Mouse (Mus musculus) adrenal gland, postnatal 4 days (tissue): ENCODE data around the gene Glce. TPM values are rescaled to one million over a fixed set of nuclear protein-coding genes. Genes with fewer than 3 reads are reported as not detected.

Experiments used
- DNase-seq, 2 experiments: peaks; one replicate each; pipeline ENCODE4 v3.0.0; 2021 to 2022; ENCODE audit warnings: low spot score in 2 of 2, mixed read lengths in 2 of 2
- long read RNA-seq, 2 experiments: library from polyadenylated mRNA; stranded (forward); transcript quantifications; one replicate each; pipeline ENCODE4 v2.0.0; 2021
- total RNA-seq, 2 experiments: library from RNA; stranded (reverse); gene quantifications; 2 replicates each; pipeline ENCODE4 v1.2.3; 2021

Glce gene
- 10 to 100 TPM; 29.2 to 29.4 TPM for total RNA-seq
- long read RNA-seq, experiment 1, full-length matches to known transcripts = 3 of 7 reads
- long read RNA-seq, experiment 1, partial matches to known transcripts = 0 of 7 reads
- long read RNA-seq, experiment 1, other reads (novel, unspliced or antisense) = 4 of 7 reads
- long read RNA-seq, experiment 2, full-length matches to known transcripts = 16 of 20 reads
- long read RNA-seq, experiment 2, partial matches to known transcripts = 0 of 20 reads
- long read RNA-seq, experiment 2, other reads (novel, unspliced or antisense) = 4 of 20 reads

DNA sequence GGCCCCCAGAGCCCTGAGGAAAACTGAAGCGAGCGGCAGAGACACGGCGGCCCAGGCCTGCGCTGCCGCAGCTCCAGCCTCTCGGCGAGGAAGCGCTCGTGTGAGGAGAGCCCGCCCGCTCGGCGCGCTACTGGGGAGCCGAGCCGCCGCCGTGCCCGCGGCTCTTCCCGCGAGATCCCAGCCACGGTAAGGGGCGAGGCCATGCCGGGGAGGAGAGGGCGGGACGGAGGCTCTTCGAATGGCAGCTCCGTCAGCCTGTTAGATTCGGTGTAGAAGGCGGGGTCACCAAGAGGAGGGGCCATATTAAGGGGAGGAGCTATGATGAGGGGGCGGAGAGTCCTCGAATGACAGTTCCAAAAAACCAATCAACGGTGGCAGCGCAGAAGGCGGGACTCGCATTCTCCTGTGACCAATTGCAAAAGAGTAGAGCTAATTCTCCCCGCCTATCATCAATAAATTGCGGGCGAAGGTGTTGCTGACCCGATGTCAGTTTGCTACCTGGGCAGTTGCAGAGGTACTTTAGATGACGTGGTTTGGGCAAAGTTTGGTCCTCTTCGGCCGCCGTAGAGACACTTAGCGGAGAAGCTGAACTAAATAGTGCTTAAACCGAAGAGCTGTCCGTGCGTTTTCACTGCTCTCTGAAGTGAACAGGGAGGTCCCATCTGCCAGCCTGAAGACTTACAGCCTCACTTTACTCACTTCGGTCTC is at the start of gene Glce:
Gene Glce (minus strand): TSS at position 148 of the 708 bp plus-strand sequence.
- peak; percentile 90 to 95 for DNase-seq

DNA sequence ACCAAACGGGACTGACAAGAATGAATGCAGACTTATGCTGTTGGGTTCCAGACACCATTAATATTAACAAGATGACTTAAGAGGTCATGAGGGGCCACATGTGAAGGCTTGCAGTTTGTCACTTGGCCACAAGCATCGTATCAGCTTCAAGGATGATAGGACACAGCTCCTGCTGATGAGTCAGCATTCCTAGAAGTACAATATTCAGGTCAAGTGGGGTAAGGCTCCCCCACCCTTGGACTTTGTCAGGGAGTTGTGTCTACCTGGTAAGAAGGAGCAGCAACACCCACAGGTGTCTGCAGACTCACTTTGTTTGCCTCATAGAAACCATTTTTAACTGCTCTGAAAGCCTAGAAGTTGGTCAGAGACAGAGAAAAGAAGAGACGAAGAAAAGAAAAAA is 49.8 kb upstream of the Glce start:
- DNase-seq = no peak

DNA sequence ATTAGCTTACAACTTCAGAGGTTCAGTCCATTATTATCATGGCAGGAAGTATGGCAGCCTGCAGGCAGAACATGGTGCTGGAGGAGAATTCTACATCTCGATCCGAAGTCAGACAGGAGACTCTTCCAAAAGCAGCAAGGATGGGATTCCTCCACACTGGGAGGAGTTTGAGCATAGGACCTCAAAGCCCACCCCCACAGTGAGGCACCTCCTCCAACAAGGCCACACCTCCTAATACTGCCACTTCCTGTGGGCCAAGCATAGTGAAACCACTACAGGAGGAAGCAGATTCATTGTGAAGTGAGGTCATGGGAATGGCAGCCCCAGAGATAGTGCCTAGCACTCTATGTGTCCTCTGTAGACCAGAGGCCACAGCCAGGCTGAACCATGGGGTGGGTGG is 48.5 kb upstream of the Glce start:
- no peak for DNase-seq

DNA sequence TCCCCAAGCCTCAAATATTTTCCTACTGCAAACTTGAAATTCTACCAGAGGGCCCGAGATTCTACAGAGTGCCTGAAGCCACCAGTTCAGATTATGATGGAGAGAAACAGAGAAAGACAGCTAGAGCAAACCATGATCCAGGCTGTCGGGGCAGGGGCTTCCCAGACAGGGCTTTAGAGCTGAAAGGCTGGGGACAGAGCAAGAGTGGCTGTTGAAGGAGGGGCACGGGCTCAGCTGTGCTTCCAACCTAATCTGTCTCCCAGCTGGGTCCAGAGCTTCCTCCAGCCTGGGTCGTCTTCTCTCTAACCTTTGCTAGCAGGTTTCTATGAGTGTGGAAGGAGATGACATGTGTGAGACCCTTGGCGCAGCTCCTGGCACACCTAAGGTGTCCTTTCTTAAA is 44.2 kb upstream of the Glce start:
- DNase-seq = no peak

DNA sequence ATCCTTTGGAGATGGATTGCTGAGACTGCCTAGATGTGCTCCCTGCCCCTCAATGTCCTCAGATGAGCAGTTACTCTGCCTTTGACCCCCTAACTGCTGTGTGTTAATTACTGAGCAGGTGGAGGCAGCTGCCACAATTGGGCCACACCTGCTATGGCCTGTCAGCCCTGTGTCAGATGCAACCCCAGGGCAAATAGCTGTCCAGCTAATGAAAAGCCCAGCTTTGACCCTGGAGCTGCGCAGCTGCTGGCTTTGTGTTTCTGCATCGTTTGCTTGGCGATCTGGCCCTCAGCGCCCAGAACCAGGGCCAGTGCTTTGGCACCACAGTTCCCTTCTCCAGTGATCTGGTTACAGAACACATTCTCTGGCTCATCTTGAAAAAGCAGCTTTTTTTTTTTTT is 43.7 kb upstream of the Glce start:
- no peak for DNase-seq

DNA sequence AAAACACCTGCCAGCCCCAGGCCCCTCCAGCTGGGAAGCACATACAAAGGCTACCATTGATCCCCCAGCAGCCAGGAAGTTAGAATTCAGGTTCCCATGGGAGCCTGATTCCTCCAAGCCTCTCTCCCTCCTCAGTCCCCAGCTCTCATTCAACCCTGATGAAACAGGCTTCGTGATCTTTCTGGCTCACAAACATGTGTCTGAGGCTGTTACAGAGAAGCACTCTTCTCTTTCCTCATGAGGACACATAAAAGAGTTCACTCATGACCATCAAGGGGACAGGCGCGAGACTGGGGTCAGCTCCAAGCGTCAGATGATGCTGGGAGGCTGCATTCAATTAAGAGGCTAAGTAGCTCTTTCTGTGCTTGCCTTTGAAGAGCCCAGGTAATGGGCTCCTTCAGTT is 40.4 kb upstream of the Glce start:
- DNase-seq = no peak

DNA sequence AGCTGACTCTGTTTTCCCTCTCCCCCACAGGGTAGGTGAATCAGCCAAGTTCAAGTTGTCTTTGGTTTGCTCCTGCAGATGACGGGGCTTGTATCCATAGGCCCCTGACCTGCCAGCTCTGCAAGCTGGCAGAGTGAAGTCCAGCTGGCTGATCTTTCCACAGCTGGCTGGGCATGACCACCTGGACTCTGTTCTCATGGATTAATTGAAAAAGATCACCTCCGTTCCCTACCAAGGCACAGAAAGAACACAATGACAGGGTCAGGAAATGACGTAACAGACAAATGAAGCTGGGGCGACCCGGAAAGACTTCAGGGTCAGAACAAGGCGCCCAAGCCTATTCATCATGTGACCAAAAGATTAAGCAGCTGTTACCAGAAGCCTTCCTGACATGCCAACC is 38.3 kb upstream of the Glce start:
- no peak for DNase-seq

DNA sequence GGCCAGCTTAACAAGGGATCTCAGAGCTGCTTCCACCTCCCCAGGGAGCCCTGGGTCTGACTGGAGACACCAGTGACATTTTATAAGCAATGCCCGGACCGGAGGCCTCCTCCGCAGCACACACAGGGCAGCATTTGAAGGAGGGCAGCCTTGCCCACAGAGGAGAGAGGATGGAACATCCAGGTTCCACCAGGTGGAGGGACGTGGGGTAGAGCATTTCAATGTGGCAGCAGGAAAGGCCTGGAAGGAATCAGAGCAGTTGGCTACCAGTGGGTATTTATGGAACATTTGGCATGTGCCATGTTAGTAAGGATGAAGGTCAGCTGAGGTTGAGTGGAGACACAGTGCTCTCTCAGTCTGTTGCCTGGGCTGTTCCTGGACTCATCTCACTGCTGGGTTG is 36.3 kb upstream of the Glce start:
- no peak for DNase-seq

DNA sequence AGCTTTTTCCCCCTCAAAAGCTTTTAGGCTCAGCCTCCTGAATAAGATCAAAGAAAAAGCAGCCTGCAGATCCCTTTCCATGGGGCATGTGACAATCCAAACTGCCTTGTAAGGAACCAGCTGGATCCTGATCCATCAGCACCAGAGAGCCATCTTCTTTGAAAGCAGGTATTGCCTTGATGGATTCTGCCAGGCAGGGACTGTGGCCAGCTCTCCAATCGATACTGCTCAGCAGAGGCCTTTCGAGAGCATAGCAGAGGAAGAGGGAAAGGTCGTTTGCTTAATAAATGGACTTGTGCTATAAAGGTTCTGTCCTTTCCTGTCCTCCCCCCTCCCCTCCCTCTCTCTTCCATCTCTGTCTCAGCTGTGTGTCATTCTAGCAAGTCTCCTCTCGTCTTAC is 33.4 kb upstream of the Glce start:
- no peak for DNase-seq

DNA sequence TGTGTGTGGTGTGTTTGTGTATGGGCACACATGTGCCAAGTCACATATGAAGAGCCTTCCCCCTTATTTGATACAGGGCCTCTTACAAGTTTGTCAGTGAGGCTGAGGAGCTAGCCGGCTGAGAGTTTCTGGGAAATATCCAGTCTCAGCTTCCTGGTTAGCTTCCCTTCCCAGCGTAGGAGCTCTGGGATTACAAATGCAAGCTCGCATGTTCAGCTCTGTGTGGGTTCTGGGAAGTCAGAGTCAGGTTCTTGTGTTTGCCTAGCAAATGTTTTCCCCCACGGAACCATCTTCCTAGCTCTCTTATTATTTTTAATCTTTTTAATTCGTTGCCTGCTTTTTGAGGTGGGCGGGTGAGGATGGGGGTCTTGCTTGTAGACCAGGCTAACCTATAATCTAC is 32.9 kb upstream of the Glce start:
- DNase-seq = no peak

DNA sequence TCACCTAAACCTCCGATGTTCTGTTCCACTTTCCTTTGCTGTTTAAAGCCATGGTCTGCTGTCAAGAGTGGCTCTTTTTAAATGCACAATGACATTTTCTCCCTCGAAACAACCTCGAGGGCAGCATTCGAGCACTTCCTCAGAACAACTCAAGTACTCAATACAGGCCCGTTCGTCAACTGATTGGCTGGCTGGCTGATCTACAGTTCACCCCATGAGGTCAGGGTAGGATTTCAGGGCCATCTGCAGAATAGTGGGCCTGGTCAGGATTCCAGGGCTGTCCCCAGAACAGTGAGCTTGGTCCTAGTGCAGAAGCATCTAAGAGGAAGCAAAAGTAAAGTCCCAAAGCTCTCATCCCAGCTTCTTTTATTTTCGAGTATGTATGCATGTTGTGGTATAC is 32.5 kb upstream of the Glce start:
- no peak for DNase-seq

DNA sequence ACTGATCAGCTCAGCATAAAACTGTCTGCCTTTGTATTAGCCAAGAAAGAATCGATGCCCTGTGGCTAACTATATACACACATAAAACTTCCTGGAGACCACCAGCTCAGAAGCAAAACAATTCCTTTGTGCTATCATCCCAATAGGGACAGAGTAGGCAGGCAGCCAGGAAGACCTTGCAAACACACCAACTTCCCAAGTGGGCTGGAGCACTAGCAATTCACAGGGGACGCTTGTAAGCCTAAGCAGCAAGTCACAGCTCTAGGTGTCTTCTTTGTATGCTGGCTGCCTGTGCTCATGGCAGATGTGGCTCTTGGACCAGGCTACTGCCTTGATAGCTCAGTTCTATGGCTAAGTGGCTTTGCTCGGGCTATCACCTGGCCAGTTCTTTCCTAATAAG is 32.1 kb upstream of the Glce start:
- DNase-seq = no peak

DNA sequence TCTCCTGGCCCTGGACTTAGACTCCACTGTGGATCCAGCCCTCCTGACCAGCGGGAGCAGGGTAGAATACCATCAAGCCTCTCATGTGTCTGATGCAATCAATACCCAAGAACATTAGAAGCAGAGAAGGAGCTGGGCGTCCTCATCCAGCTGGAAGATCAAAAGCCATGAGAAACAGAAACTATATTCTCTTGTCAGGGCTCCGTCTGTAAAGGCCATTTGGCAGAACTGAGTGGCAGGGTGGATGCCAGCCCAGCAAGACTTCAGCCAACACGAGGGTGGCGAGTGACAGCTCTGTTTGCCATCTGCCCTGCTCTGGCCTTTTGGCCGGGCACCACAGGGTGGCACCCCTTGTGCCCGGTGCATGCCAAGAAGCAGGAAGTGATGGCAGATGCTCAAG is 30.8 kb upstream of the Glce start:
- no peak for DNase-seq

DNA sequence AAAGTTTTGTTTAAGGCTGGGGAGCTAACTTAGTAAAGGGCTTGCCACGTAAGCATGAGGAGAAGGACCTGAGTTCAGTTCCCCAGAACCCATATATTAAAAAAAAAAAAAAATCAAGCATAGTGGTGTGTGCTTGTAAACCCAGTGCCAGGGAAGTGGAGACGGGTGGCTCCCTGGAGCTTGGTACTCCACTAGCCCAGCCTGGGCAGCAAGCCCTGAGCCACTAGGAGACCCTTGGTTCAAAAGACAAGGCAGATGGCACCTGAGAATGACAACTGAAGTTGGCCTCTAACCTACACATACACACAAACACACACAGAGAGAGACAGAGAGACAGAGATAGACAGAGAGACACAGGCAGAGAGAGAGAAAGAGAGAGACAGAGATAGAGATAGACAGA is 30.1 kb upstream of the Glce start:
- DNase-seq = no peak

DNA sequence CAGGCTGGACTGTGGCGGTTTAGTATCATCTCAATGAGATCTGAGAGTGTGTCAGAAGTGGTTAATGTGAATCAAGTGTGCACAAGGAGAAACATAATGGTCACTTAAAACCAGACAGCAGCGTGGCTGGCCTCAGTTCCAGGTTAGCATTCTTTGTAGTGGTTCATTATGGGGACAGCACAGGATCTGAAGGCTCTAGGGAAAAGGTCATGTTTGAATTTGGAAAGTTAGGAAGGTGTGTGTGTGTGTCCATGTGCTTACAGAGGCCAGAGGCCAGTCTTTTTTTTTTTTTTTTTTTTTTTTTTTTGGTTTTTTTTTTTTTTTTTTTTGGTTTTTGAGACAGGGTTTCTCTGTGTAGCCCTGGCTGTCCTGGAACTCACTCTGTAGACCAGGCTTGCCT is 22.7 kb upstream of the Glce start:
- DNase-seq = no peak

DNA sequence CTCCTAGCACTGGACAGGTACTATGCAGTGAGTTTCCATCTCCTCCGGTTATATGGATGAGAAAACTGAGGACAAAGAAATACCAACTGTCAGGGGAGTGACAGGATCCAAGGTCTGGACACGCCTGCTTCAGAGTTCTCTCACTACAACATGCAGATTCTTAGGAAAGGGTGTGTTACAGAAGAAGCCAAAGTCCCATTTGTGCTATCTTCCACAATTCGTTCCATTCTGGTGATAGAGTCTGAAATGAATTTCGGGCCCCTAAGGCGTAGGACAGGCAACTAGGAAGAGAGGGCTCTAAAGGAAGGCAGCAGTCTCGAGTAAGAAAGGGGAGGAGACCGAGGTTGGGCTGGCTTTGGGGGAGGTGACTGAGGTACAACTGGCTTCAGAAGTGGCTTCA is 21.0 kb upstream of the Glce start:
- DNase-seq = no peak

DNA sequence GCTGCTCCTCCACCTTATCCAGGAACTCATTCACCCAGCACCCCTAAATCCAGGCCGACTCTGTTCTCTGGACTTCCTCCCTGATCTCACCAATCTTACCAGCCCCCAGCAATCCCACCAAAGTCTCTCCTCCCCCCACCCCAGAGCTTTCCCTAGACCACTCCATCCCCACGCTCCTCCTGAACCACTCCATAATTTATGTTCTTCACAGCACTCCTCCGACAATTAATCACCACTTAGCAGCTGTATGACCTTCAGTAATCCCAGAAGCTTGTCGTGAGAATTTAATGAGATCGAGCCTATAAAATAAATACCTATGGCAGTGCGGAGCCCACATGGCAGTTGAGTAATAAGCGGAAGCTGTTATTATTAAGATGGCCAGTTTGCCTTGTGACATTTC is 16.6 kb upstream of the Glce start:
- no peak for DNase-seq

DNA sequence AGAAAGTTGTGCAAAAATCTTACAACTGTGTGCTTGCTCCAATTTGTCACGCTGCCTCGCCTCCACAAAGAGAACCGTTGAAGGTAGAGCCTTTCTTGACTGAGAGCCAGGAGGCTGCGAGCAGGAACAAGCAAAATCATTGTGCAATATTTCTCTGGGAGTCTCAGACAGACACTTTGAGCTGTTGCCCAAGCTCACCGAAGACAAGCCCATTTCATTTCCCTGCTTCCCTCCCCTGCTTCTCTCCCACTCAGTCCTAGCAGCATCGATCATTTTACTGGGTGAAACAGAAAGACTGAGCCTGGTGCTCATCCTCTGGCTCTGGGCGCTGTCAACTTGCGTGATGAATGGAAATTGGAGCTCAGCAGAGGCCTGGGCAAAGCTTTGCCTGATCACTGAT is 14.8 kb upstream of the Glce start:
- no peak for DNase-seq

DNA sequence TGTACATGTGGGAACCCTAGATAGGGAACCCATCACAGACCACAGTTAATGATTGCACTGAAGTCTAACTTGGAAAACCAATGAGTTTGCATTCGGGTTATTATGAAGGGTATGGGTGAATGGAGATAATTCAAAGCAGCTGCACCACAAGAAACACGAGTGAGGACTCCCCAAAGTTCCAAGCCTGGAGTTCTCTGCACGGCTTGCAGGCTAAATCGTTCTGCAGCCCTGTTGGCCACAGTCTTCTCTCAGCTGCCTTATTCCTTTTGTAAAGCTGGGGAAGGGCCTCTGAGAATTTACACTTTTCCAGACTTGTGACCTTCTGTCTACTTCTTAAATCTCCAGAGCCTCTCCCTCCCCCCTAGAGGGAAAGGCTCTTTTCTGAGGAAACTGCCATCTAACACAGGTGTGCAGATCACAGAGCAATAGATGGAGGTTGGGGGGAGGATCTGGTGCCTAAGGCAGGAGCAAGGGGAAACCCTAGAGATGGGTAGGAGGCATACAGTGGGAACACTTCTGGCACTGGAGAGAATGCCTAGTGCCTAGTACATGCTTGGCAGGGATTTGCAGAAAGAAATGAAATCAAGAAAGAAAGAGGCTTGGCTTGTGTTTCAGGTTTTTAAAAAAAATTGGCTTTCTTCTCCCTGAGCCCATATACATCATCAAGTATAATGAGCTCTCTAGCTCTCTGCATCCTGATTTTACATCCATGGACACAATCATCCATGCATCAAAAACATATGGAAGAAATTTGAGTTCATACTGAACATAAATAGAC is 9.7 kb upstream of the Glce start:
- no peak for DNase-seq

DNA sequence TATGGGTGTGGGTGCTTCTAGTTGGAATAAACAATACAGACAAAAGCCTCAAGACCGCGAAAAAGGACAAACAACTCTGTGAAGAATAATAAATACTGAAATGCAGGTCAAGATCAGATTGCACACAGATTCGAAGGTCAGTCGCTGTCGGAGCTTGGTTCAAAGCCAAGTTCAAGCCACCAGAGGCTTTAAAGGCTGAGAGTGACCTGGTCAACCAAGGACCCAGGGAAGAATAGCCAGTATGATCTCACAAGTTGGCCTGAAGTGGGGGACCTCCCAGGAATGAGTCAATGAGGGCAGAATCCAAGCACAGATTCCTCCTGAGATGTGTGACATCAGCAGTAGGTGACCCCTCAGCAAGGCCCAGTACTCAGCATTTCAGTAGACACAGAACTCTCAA is 8.3 kb upstream of the Glce start:
- no peak for DNase-seq

DNA sequence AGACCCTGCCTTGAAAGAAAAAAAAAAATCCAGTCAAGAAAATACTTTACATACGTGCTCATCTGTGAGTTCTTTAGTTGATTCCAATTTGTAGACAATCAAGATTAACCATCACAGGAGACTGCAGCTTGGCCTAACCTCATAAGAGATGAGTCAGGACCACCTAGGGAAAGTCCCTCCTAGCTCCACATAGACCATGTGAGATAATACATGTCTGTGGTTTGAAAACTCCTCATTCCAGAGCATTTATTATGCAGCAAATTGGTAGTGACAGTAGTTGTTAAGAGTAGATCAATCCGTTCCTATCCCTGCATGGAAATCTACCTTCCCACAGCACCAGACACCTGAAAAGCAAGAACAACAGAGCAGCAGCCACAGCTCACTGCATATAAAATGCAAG is 5.6 kb upstream of the Glce start:
- no peak for DNase-seq

DNA sequence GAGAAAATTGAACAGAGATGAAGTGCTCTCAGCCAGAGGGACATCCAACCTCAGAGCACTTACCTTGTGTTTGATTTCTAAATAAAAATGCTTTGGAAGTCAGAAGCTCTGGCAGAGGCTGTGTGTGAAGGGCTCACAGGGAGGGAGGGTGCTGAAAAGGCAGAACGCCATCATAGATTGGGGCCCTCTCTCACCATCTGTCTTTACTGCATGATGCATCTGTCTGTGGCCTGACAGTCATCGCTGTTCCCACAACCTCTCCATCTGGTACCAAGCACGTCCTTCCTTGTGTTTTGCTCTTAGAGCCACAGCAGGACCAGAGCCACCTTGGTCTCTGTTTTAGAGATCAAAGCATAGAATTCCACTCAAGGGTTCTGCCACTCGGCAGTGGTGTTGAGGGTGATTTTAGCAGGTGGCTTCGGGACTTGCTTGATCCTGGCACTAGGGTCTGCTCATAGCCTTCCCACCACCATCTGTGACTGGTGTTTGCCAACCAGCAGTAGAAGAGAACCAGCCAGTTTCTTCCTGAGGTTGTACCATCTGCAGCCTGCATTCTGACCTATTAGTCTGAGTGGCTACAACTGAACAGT is 3.6 kb upstream of the Glce start:
- DNase-seq = no peak
